Mouse (Mus musculus) A20 (cell line): ENCODE measurements around the gene Ring1.

ENCODE experiments used
- DNase-seq: peaks from one replicate; pipeline ENCODE4 v3.0.0-alpha.2; 2011; ENCODE audit warnings: low read depth, low spot score

Ring1 gene

DNA sequence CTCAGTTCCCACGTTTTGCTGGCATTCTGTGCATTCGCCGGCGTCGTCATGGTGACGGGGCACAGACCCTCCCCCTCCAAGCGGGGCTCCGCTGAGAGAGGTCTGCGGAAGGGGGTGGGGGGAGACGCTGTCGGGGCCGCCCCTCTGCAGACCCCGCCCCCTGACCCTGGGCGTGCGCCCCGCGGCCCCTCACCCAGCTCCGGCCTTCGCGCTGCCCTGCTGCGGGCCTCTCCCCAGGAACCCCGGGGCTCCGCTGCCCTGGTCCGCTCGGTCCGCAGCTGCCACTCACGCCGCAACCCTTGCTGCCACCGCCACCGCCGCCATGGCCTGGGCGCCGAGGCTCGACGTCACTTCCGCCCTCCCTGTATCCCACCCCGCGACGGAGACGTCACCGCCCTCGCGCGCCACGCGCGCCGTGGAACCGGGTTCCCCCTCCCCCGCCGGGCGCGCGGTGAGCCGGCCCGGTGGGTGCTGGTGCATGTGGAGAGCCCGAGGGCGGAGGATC lies at the start of gene Ring1:
Gene Ring1, minus strand, starts transcription at position 364 of the 505 bp plus-strand sequence.
- DNase-seq = peak; percentile 92

DNA sequence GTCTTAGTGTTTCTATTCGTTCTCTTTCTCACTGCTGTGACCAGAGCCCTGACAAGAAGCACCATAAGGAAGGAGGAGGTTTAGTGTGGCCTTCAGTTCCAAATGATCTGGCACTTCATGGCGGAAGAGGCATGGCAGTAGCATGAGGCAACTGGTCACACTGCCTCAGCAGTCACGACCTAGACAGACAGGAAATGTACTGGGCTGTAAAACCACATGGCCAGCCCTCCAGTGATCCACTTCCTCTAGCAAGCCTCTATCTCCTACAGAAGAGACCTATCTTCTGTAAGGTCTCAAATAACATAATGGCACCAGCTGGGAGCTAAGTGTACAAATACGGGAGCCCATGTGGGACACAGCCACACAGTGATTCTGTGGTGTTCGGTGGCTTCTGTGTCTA lies 47.6 kb upstream of the Ring1 start:
- DNase-seq = peak; percentile 50

DNA sequence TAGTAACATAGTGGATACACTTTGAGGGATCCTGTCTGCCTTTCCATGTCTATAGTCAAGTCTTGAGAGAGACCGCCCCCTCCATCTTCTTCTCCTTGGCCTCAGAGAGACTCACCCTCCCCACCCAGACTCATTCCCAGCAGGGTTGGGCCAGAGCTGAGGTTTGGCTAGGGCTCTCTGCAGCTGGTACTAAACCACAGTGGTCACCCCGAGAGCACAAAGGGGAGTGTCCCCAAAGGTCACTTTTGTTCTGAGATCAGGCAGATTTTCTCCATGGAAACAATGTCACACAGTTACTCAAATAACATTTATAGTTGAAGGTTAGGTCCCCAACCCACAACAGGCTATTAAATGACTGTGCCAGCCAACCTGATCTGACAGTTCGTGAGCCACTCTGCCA lies 44.4 kb upstream of the Ring1 start:
- no peak for DNase-seq

DNA sequence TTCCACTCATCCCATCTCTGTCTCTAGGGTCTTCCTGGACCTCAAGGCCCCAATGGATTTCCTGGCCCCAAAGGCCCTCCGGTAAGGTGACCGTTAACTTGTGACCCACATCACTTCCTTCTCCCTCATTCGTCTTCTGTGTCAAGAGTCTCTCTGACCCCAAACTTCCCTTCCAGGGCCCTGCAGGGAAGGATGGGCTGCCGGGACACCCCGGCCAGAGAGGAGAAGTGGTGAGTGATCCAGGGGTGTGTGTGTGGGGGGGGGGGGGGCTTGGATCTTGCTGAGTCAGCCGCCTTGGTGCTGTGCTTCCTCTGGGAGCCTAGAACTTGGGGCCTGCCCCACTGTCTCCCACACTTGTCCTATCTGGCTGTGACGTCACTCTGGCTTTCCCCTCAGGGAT lies 32.7 kb upstream of the Ring1 start:
- DNase-seq = no peak

DNA sequence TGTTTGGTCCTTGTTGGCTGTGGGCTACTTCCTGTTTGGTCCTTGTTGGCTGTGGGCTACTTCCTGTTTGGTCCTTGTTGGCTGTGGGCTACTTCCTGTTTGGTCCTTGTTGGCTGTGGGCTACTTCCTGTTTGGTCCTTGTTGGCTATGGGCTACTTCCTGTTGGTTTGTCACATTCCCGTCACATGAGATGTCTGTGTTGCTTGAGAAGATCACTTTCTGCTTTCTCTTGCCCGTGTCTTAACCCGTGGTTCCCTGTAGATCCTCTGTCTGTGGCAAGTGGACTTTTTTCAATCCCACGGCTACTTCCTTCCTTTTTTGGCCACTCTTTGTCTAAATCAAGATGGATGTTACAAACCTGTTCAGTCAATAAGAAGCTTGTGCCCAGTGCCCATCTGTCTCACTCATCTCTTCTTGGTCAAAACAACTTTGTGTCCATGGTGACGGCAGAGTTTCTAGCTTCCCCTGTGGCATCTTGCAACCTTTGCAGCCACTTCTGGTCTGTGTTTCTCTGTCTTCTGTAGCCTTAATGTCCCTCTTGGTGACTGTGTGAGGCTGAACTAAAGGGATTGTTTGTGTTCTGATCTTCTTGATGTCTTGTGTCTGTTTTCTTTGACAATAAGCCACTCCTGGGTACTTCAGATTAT lies 23.0 kb upstream of the Ring1 start:
- DNase-seq = no peak

DNA sequence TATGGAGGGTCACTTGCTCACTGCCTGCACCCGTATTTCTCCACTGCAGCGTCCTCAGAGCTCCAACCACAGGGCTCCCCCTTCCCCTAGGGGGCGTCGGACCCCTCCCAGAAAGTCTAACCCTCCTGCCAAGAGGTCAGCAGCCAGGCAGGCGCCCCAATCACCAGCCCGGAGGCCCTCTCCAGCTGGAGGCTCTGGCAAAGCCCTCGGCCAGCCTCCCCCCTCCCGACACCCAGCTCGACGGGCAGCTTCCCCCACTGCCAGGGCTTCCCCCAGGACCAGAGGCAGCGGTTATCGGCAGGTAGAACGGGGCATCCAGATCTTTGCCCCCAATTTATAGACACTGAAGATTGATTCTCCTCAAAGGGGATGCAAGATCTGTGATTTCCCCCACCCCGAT lies 21.5 kb upstream of the Ring1 start:
- no peak for DNase-seq

DNA sequence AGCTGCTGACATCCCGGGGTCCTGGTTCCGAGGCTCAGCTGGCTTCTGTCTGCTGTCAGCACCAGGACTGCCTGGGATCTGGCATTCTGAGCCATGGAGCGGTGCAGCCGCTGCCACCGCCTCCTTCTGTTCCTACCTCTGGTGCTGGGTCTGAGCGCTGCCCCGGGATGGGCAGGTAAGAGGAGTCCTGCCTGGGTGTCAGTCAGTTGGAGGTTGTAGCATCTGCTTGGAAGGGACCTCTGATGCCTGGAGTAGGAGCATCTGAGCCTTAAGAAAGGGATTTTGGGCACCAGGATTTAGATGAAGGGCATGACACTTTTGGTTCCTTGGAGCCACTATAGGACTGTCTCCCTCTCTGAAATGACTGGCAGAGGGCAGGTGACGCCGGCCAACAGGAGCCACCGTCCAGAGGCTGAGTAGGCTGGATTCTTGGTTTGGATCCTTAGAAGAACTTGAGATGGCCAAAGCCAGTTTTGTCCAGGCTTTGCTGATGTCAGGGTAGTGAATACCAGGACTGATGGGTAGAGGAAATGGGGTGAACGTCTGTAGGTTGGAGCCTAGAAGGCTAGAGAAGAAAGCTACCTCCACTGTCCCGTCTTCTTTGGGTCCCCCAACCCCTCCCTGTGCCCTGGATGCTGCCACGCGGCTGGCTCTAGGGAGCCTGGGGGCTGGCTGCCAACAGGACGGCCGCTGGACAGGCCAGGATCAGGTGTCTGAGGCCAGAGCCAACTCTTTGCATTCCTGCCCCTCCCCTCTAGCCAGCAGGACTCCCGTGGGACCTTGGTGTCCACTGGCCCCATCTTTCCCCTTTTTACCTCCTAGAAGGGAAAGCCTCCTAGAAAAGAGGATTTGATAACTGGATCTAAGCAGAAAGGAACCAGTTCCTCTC lies 15.3 kb upstream of the Ring1 start:
- DNase-seq = no peak

DNA sequence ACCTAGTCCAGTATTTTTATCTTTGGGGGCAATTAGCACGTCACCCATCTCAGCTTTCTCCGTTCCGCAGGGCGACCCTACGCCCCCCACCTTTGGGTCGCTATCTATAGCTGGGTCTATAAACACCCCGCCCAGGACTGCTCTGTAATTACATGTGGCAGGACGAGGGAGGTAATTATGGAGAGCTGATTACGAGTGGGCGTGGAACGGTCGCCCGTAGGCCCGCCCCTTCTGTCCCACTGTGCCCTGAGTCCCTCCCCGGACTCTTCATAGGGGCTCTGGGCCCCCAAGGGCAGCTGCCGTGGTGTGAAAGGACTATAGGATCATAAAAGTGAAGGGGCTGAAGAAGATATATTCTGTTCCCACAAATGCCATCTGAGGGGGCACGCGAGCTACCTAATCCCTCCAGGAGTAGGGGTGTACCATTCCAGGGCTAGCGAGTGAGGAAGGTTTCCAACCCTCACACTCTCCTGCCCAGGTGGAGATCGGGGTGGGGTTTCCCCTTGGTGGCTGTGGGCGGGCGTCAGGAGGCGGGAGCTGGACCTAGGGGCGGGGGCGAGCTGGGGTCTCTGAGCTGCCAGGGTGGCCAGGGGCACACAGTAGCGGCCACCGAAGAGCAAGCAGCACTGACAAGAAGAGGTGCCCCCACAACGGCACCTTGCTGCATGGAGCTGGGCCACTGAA lies 14.5 kb upstream of the Ring1 start, which contains the start of gene Col11a2:
Gene Col11a2, plus strand, starts transcription at position 560 of the 684 bp plus-strand sequence.
- no peak for DNase-seq

DNA sequence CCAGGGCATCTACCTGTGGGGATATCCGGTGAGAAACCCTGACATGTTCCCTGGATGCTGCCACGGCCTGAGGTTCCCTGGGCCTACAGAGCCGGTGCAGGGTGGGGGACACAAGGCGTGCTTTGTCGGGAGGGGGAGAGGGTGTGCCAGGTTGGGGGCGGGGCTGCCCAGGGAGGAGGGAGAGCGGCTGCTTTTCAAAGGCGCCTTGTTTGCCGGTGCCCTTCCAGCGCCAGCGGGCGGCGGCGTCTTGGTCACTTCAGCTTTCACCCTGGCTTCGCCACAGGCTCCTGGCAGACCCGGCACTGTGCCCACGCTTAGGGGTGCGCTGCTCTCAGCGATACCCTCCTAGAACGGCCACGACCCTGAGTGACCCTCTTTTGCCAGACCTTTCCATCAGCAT lies 14.0 kb upstream of the Ring1 start:
- no peak for DNase-seq

DNA sequence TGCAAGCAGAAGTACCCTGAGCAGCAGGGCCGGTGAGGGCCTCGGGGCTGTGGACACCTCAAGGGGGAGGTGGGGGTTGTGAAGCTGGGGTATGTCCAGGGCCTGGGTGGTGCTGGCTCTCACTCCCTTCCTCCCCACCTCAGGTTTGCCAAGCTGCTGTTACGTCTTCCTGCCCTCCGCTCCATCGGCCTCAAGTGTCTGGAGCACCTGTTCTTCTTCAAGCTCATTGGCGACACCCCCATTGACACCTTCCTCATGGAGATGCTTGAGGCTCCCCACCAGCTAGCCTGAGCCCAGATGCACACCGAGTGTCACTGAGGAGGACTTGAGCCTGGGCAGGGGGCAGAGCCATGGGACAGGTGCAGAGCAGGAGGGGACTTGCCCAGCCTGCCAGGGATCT lies 12.8 kb upstream of the Ring1 start:
- no peak for DNase-seq

DNA sequence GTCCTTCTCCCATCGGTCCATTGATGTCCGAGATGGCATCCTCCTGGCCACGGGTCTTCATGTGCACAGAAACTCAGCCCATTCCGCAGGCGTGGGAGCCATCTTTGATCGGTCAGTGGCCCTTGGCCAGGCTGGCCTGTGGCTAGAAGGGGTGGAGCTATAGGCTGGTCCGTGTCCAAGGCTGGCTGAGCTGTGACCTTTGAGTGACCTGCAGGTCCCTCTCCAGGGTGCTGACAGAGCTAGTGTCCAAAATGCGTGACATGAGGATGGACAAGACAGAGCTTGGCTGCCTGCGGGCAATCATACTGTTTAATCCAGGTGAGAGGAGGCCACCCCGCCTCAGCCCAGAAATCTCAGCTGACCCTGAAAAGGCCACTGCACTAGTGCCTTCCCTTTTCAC lies 12.2 kb upstream of the Ring1 start:
- no peak for DNase-seq

DNA sequence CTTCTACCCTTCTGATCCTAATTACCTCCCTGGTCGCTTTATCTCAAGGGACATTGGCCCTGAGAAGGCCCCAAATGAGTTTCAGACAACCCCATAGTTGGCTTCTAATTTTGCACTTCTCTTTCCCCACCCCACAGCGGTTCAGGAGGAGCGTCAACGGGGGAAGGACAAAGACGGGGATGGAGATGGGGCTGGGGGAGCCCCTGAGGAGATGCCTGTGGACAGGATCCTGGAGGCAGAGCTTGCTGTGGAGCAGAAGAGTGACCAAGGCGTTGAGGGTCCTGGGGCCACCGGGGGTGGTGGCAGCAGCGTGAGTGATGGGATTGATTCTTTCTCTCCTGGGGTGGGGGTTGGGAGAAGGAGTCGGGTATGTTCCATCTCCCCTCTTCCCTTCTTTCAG lies 11.0 kb upstream of the Ring1 start:
- DNase-seq = no peak

DNA sequence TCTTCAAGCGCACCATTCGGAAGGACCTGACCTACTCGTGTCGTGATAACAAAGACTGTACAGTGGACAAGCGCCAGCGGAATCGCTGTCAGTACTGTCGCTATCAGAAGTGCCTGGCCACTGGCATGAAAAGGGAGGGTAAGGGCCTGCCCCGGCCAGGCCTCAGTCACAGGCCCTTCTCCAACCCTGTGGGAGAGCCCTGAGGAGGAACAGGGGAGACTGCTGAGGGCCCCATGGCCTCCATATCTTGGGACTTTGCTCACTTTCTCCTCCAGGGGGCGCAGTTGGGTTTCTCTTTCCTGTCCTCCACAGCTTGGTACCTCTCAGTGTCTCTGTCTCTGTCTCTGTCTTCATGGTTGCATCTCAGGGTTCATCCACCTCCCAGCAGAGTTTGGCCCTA lies 9.6 kb upstream of the Ring1 start:
- peak; percentile 81 for DNase-seq

DNA sequence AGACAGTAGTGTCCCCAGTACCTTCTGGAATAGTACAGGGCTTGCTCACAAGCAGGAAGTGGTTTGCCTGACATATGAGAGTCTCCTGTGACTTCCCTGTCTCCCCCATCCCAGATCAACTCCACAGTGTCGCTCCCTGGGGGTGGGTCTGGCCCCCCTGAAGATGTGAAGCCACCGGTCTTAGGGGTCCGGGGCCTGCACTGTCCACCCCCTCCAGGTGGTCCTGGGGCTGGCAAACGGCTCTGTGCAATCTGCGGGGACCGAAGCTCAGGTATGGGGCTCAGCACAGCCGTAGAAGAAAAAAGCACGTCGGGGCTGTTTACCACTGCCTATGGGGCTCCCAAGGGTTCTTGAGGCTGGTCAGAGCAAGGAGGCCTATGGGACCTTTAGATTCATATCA lies 9.0 kb upstream of the Ring1 start:
- no peak for DNase-seq

DNA sequence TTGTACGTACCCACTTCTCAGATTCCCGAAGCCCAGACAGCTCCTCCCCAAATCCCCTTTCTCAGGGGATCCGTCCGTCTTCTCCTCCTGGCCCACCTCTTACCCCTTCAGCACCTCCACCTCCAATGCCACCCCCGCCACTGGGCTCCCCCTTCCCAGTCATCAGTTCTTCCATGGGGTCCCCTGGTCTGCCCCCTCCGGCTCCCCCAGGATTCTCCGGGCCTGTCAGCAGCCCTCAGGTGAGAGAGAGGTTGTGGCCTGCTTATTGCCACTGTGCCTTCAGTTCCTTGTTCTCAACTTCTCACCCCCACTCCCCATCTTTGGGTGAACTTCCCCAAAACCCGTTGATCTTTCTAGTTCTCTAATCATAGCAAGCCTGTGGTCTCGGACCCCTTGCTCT lies 8.3 kb upstream of the Ring1 start:
- DNase-seq = peak; percentile 61

DNA sequence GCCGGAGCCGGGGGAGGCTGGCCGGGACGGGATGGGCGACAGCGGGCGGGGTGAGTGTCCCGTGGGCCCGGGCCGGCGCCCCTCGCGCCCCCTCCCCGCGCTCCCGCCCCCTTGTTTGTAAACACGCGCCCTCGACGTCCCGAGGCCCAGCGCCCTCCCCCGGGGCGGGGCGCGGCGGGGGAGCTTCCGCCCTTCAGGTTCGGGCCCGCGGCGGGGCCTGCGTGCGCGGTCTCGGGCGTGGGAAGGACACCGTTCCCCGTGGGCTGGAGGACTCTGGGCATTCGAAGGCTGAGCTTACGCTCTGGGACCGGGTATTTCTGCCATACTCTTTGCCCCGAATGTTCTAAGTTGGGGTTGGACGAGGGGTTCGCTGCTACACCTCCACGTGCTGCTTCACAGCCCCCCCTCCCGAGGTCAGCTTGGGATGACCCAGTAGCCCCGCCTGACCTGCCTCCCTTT lies 7.7 kb upstream of the Ring1 start:
- DNase-seq = peak; percentile 86

DNA sequence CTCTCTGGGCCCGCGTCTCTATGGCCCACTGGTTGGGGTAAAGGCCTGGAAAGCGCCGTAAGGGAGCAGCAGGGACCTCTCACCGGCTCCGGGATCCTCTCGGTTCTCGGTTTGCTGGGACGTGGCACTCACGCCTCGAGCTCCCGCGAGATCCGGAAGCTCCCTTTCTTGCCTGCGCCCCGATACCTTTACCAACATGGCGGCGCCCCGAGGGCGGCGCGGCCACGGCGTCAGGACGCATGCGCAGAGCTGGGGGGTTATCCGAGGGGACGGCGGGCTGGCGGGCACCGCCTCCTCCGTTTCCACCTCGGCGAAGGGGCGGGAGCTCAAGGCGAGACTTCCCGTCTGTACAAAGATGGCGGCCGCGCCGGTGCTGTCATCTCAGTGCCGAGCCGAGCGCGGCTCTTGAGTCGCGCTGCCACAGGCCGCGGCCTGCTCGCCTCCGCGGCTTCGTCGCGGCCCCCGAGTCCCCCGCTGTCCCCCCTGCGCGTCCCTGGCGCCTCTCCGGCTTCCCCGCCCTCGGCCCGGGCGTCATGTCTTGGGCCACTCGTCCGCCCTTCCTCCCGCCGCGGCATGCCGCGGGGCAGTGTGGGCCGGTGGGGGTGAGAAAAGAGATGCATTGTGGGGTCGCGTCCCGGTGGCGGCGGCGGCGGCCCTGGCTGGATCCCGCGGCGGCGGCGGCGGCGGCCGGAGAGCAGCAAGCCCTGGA lies 7.1 kb upstream of the Ring1 start, which contains the start of the genes Slc39a7 and Rxrb:
Gene Slc39a7, minus strand, starts transcription at position 218 of the 709 bp plus-strand sequence.
Gene Rxrb, plus strand, starts transcription at position 348 of the 709 bp plus-strand sequence.
- DNase-seq = peak; percentile 99

DNA sequence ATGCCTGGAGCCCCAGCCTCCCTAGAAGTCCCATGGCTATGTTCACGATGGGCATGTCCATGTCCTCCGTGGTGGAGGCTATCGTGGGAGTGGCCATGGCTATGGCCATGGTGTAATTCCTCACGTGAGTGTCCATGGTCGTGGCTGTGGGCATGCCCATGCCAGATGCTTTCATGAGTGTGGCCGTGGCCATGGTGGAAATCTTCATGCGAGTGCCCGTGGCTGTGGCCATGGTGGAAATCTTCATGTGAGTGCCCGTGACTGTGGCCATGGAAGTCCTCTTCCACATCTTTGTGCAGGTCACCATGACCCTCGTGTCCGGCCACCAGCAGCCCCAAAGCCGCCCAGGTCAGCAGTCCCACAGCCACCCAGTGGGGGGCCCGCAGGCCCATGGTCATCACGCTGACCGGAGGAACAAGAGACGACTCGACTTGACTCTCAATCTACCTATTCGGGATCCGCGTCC lies 6.4 kb upstream of the Ring1 start:
- no peak for DNase-seq

DNA sequence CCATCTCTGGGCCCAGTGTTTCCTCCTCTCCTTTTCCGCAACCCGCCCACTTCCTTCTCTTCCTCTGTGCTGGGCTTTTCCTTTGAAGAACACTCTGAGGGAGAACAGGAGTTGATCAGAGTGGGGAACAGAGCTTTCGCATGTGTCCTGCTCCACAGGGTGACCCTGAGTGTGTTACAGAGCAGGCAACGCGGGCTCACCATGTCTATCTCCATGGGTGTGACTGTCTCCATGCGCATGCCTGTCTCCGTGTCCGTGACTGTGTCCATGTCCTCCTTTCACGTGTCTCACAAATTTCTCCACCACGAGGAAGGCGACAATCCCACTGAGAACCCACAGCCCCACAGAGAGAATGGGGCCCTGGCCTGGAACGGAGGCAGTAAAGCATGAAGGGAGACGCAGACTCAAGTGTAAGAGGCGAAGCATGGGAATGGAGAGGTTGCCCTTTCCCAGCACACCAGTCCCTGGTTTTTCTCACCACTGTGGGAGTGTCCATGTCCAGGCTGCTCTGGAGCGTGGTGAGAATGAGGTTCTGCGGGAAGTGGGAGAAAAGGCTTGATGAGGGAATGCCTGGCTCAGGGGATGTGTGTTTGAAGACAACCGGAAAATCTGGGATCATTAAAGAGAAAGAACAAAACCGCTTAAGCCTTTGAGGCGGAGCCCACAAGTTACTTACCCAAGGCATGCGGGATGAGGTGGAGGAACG lies 5.6 kb upstream of the Ring1 start:
- no peak for DNase-seq

DNA sequence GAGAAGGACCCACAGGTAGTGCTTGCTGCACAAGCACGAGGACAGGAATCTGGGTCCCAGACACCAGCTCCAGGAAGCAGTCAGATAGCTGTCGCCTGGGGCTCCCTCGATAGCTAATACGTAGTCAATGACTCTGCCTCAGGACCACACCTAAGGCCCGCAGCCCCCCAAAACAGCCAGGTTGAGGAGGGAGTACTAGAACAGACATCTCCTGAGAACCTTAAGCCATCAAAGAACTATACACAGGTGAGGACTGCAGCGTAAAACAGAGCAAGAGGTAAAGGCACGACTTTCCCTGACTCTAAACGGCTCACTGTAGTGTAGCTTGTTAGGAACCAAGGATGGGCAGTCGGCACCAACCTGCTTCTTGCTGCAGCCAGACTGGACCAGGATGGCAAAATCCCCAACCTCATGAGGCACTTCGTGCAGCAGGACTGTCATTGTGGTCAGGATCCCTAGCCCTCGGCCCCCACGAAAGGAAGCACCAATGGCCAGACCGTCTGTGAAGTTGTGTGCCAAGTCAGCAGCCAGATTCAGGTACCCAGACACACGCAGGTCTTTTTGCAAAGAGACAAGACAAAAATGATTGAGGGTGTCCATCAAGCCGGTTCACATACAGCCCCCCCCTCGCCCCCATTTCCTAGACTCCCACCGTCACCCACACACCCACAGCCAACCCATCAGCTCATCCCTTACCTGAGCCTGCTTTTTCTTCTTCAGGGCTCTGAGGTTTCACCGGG lies 4.8 kb upstream of the Ring1 start:
- DNase-seq = no peak
